Mouse (Mus musculus): ENCODE results near the gene Pde6d.
"Not testable (repeated sequence)": the region's sequence is repeated elsewhere in the genome, so short reads cannot be mapped to it uniquely, and the experiment has no call there.

Gene Pde6d

GRCm38 (mm10) chr1:86569292-86569860, 13.1 kb downstream of the Pde6d start:
- no peak for DNase-seq (ENCODE audit: low read depth)

GRCm38 (mm10) chr1:86568409-86568808, 14.0 kb downstream of the Pde6d start:
- no peak for DNase-seq (ENCODE audit: low read depth)

DNA sequence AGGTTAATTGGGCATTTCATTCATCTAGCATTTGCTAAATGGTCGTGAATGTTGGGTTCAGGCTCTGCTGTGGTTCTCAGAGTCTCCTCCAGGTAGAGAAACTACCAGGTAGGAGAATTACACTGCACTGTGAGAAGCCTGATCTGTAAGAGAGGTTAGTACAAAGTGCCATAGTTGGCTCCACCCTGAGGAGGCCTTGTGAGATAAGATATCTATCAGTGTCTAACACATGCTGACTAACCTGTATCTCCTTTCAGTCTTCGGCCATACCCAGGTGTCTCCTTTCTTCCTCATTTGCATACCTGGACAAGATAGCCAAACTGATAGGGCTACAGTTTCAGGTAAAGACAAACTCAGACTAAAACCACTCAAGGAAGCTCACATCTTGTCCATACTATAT, 19.8 kb downstream of the Pde6d start:
- DNase-seq (ENCODE audit: low read depth), result no peak

DNA sequence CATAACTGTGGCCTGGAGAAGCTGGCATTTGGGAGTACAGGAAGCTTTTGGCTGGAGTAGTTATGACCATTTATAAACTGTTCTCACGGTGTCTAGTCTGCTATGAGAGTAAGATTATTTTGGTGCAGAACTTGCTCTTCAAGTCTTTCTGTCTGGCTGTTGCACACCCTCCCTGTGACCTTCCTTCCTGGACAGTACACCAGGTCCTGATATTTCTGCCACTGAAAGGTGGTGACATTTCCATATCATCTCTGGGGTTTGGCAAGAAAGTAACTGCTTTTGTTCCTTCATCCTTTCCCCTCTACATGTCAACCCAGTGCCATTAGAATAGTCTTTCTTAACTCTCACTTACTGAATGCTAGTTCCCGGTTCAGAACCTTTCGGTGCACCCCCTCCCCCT, 23.2 kb downstream of the Pde6d start:
- DNase-seq (ENCODE audit: low read depth), result no peak

GRCm38 (mm10) chr1:86557872-86558271, 24.6 kb downstream of the Pde6d start:
- DNase-seq (ENCODE audit: low read depth), result peak; percentile 82

- no peak for DNase-seq (ENCODE audit: low read depth)
These were observed 26.8 kb downstream of the Pde6d start for GRCm38 (mm10) chr1:86555665-86556064.

GRCm38 (mm10) chr1:86551877-86552276, 30.6 kb downstream of the Pde6d start:
- no peak for DNase-seq (ENCODE audit: low read depth)

GRCm38 (mm10) chr1:86551299-86551698, 31.1 kb downstream of the Pde6d start:
- no peak for DNase-seq (ENCODE audit: low read depth)

DNA sequence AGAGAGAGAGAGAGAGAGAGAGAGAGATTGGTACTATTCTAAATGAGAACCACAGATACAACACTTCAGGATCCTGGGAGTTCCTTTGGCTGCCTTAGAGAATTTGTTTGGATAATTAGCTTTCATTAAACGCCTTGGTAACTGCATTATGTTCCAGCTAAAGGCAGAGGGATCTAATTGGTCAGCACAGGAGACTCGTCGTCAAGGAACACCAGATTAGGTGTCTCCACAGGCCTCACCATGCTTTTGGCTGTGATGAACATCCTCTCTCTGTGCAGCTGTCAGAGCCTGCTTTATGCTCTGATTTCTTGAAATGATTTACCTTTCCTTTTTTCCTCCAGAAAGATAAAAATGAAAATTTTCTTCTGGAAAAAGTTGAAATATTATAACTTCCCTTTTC, 35.6 kb downstream of the Pde6d start:
- no peak for DNase-seq (ENCODE audit: low read depth)

- DNase-seq (ENCODE audit: low read depth), result no peak
These were observed 39.8 kb downstream of the Pde6d start for GRCm38 (mm10) chr1:86542584-86542983.

DNA sequence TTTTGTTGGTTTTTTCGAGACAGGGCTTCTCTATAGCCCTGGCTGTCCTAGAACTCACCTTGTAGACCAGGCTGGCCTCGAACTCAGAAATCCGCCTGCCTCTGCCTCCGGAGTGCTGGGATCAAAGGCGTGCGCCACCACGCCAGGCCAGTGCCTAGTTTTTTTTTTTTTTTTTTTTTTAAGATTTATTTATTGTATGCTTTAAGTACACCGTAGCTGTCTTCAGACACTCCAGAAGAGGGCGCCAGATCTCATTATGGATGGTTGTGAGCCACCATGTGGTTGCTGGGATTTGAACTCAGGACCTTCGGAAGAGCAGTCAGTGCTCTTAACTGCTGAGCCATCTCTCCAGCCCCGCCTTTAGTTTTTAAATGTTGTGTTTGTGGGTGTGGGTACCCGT, 42.8 kb downstream of the Pde6d start:
- DNase-seq (ENCODE audit: low read depth), result not testable (repeated sequence)

DNA sequence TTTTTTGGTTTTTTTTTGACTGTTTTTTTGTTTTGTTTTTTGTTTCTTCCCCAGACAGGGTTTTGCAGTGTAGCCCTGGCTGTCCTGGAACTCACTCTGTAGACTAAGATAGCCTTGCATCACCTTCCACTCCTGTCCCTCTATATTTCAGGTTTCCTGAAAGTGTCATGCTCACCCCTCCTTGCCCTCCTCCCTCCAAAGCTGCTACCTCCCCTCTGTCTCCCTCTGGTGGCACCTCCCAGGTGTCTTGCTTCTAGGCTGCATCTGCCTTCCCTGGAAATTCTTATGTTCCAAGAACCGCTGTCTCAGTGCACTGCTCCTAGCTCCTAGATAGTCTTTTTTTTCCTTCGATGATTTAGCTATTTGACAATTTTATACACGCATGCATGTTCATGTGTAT, 44.0 kb downstream of the Pde6d start:
- DNase-seq (ENCODE audit: low read depth), result peak; percentile 60

DNA sequence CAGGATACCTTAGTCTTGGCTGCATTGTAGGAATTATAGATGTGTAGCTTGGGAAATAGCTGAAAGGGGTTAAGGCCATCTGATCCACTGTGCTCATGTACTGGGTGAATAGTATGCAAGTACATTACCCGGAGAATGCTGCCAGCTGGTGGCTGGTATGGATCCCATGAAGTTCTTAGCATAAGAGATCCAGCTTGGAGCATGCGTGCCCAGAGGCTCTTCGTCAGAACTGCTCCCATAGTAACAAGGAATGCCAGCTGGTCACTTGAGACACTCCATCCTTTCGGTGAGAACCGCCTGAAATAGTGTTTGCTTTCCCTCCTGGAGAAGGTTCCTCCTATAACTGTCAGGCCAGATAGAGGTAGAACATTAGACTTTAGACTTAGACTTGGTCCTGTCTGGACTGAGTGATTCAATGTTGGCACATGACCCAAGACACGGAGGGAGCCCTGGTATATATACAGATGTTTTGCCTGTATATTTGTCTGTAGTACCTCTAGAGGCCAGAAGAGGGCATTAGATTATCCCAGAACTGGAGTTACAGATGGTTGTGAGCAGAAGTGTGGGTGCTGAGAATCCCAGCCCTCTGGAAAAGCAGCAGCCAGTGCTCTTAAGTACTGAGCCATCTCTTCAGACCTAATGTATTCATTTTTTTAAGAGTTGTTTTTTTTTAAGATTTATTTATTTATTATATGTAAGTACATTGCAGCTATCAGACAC, 48.9 kb downstream of the Pde6d start:
- peak; percentile 60 for DNase-seq (ENCODE audit: low read depth)

DNA sequence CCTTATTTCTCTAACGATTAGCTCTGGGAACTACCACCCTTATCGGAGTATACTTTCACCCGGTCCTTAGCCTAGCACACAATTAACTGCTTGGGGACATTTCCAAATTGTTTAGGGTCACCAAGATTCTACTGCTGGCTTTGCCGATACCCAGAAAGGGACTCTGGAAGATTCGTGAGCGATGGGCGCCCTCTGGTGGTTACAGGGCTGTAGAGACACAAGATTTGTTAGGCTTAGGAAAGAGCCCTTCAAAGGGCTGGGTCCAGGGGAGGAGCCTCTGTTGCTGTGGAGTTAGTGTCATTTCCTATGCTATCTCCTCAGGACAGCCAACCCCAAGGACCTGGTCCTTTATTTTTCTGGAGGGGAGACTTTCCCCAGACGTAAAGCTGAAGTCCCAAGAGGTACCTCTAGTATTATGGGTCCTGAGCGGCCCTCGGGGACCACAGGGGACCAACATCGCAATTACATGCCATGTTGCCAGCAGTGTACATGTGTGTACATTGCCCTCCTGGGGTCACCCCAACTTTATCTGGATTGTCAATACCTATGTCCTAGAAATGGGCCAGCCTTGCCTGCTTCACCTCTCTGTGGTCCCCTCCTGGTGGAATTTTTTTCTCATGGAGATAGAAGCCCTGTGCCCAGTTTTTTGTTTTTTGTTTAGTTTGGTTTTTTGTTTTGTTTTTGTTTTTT, 49.9 kb downstream of the Pde6d start:
- peak; percentile 96 for DNase-seq (ENCODE audit: low read depth)

- DNase-seq (ENCODE audit: low read depth), result no peak
These were observed 50.7 kb downstream of the Pde6d start for GRCm38 (mm10) chr1:86531547-86532321.

- peak; percentile 45 for DNase-seq (ENCODE audit: low read depth)
These were observed 51.4 kb downstream of the Pde6d start for GRCm38 (mm10) chr1:86530871-86531546.

- no peak for DNase-seq (ENCODE audit: low read depth)
These were observed 52.8 kb downstream of the Pde6d start for GRCm38 (mm10) chr1:86529590-86529989.

- peak; percentile 77 for DNase-seq (ENCODE audit: low read depth)
These were observed 53.8 kb downstream of the Pde6d start for GRCm38 (mm10) chr1:86528571-86529180.

GRCm38 (mm10) chr1:86527599-86528486, 54.6 kb downstream of the Pde6d start:
- peak; percentile 93 for DNase-seq (ENCODE audit: low read depth)

DNA sequence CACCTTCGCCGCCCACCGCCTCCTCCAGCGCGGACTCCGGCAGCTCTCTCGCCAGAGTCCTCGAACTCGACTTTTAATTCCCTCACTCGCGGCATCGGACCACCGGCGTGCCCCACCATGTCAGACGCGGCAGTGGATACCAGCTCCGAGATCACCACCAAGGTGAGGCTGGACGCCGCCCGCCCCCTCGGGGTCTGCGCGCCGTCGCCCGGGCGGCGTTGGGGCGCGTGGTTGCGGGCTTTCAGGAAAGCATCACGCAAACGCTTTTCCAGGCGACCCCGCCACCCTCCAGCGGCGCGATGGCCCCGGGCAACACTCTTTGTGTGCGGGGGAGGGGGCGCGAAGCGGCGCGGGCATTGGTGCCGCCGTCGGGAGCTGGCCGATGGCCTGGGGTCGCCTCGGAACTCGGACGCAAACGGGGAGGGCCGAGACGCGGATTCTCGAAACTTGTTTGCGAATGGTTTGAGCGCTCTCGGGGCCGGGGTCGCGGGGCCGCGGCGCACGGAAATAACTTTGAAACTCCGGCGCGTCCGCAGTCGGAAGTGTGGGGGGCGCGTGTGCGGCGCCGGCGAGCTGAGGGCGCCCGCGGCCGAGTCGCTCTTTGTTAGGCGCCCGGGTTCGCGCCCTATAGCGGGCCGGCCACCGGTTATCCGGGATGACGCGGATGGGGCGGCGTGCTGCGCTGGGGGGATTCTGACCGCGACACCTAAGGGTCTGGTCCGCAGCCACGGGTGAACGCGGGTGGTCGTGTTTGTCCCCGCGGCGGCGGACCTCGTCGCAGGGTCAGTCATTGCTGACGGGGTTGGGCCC, 55.4 kb downstream of the Pde6d start:
- DNase-seq (ENCODE audit: low read depth), result peak; percentile 56
